Mouse (Mus musculus) CH12.LX (cell line): ENCODE data around the gene Kitl. TPM values are rescaled to one million over a fixed set of nuclear protein-coding genes. Genes with fewer than 3 reads are reported as not detected.

Experiments
- DNase-seq: peaks from one replicate; pipeline ENCODE4 v3.0.0-alpha.2; 2013; ENCODE audit errors: extremely low read depth
- H3K27ac ChIP-seq: 2 replicates; pipeline ENCODE4 v1.5.1; 2012; ENCODE audit warnings: low read depth, mild to moderate bottlenecking, control low read depth, moderate library complexity; ENCODE audit not compliant: insufficient read depth
- H3K27me3 ChIP-seq: replicated peaks from 2 replicates; pipeline ENCODE3; 2012; ENCODE audit warnings: inconsistent platforms
- H3K36me3 ChIP-seq, 2 experiments: replicated peaks in 1 of 2; 2 replicates each; pipeline versions ENCODE3 to v1.6.1; 2012; ENCODE audit warnings: inconsistent platforms in 1 of 2, low read length in 1 of 2, mild to moderate bottlenecking in 1 of 2, mixed read lengths in 1 of 2, moderate library complexity in 1 of 2; ENCODE audit not compliant: control insufficient read depth in 1 of 2, insufficient read depth in 1 of 2
- H3K4me1 ChIP-seq, 2 experiments: 2 replicates each; pipeline ENCODE4 v1.6.1; 2012; ENCODE audit warnings: inconsistent platforms in 1 of 2, moderate library complexity in 1 of 2; ENCODE audit not compliant: insufficient read depth in 2 of 2, control insufficient read depth in 1 of 2
- H3K4me2 ChIP-seq: 2 replicates; pipeline ENCODE4 v1.6.1; 2012; ENCODE audit warnings: low read depth, mild to moderate bottlenecking, control low read depth; ENCODE audit not compliant: poor library complexity, insufficient read depth, severe bottlenecking
- H3K4me3 ChIP-seq, 3 experiments: fragments of 150-350 bp in 1 of 3; sonication (generic) in 1 of 3; replicated peaks in 1 of 3; 2 replicates each; pipeline versions ENCODE3 to v1.5.1; 2011 to 2012; ENCODE audit warnings: low read depth in 2 of 3, low read length in 2 of 3, mild to moderate bottlenecking in 2 of 3, moderate library complexity in 2 of 3, control low read depth in 1 of 3, improper control_type of control experiment in 1 of 3, inconsistent platforms in 1 of 3, mixed read lengths in 1 of 3; ENCODE audit not compliant: poor library complexity in 1 of 3
- H3K79me2 ChIP-seq: replicated peaks from 2 replicates; pipeline ENCODE4 v1.6.1; 2012; ENCODE audit warnings: mild to moderate bottlenecking, moderate library complexity; ENCODE audit not compliant: control insufficient read depth, poor library complexity, insufficient read depth, severe bottlenecking; ENCODE audit errors: extremely low read depth
- H3K9ac ChIP-seq: 2 replicates; pipeline ENCODE4 v1.6.1; 2012; ENCODE audit warnings: low read depth, mild to moderate bottlenecking, control low read depth, moderate library complexity; ENCODE audit not compliant: insufficient read depth
- H3K9me3 ChIP-seq: replicated peaks from 2 replicates; pipeline ENCODE3; 2012; ENCODE audit warnings: low read length, inconsistent platforms, mixed read lengths
- BHLHE40 ChIP-seq: IDR thresholded peaks from 2 replicates; pipeline ENCODE4 v1.6.1; 2011; ENCODE audit warnings: mild to moderate bottlenecking, low read depth, low read length, improper control_type of control experiment
- CHD1 ChIP-seq: IDR thresholded peaks from 2 replicates; pipeline ENCODE4 v1.6.1; 2012; ENCODE audit warnings: low read depth, low read length, improper control_type of control experiment, inconsistent platforms
- CHD2 ChIP-seq: IDR thresholded peaks from 2 replicates; pipeline ENCODE4 v1.6.1; 2011; ENCODE audit warnings: low read length, improper control_type of control experiment
- CTCF ChIP-seq, 2 experiments: IDR thresholded peaks in 1 of 2; conservative IDR thresholded peaks in 1 of 2; 2 replicates each; pipeline ENCODE4 v1.5.1; 2011 to 2012; ENCODE audit warnings: low read depth in 2 of 2, low read length in 2 of 2, improper control_type of control experiment in 1 of 2, inconsistent platforms in 1 of 2, mild to moderate bottlenecking in 1 of 2, moderate library complexity in 1 of 2
- E2F4 ChIP-seq: IDR thresholded peaks from 2 replicates; pipeline ENCODE4 v1.6.1; 2011; ENCODE audit warnings: low read depth, low read length, improper control_type of control experiment; ENCODE audit not compliant: insufficient replicate concordance
- ELF1 ChIP-seq: IDR thresholded peaks from 2 replicates; pipeline ENCODE4 v1.6.1; 2014; ENCODE audit warnings: low read depth, mild to moderate bottlenecking, inconsistent platforms, low read length, improper control_type of control experiment
- ETS1 ChIP-seq: conservative IDR thresholded peaks from 2 replicates; pipeline ENCODE4 v1.6.1; 2012; ENCODE audit warnings: low read depth, mild to moderate bottlenecking, inconsistent platforms, low read length, improper control_type of control experiment, moderate library complexity
- HCFC1 ChIP-seq: IDR thresholded peaks from 2 replicates; pipeline ENCODE4 v1.6.1; 2012; ENCODE audit warnings: low read depth, mild to moderate bottlenecking, inconsistent platforms, low read length, improper control_type of control experiment
- JUND ChIP-seq: conservative IDR thresholded peaks from 2 replicates; pipeline ENCODE4 v1.6.1; 2011; ENCODE audit warnings: low read depth, low read length, improper control_type of control experiment
- KAT2A ChIP-seq: IDR thresholded peaks from 2 replicates; pipeline ENCODE4 v1.6.1; 2012; ENCODE audit warnings: low read length, improper control_type of control experiment, inconsistent platforms; ENCODE audit not compliant: insufficient replicate concordance
- MAZ ChIP-seq: IDR thresholded peaks from 2 replicates; pipeline ENCODE4 v1.6.1; 2012; ENCODE audit warnings: low read depth, mild to moderate bottlenecking, inconsistent platforms, low read length, improper control_type of control experiment, moderate library complexity
- MYC ChIP-seq: IDR thresholded peaks from 2 replicates; pipeline ENCODE4 v1.6.1; 2011; ENCODE audit warnings: low read depth, mild to moderate bottlenecking, improper control_type of control experiment, low read length
- NRF1 ChIP-seq: IDR thresholded peaks from 2 replicates; pipeline ENCODE4 v1.6.1; 2014; ENCODE audit warnings: low read depth, mild to moderate bottlenecking, inconsistent platforms, low read length, improper control_type of control experiment, moderate library complexity
- POLR2A ChIP-seq: IDR thresholded peaks from 2 replicates; pipeline ENCODE4 v1.6.1; 2011; ENCODE audit warnings: low read depth, mild to moderate bottlenecking, improper control_type of control experiment, low read length
- SIN3A ChIP-seq: IDR thresholded peaks from 2 replicates; pipeline ENCODE4 v1.6.1; 2012; ENCODE audit warnings: low read length, improper control_type of control experiment, inconsistent platforms
- UBTF ChIP-seq: IDR thresholded peaks from 2 replicates; pipeline ENCODE4 v1.6.1; 2012; ENCODE audit warnings: low read depth, mild to moderate bottlenecking, inconsistent platforms, low read length, improper control_type of control experiment, moderate library complexity
- USF1 ChIP-seq: IDR thresholded peaks from 2 replicates; pipeline ENCODE4 v1.6.1; 2014; ENCODE audit warnings: low read depth, mild to moderate bottlenecking, inconsistent platforms, low read length, improper control_type of control experiment
- USF2 ChIP-seq: conservative IDR thresholded peaks from 2 replicates; pipeline ENCODE4 v1.6.1; 2011; ENCODE audit warnings: low read depth, low read length, improper control_type of control experiment
- ZNF384 ChIP-seq: IDR thresholded peaks from 2 replicates; pipeline ENCODE4 v1.6.1; 2012; ENCODE audit warnings: low read depth, low read length, improper control_type of control experiment, inconsistent platforms
- dilution Hi-C: fragments of 300-500 bp; cut with MboI; formaldehyde crosslinking; loops from 2 replicates; pipeline ENCODE4 v1.14.3; 2020; ENCODE audit warnings: low sequenced_read_pairs; ENCODE audit not compliant: extremely low pct_unique_long_range_greater_than_20kb, extremely low pct_ligation_motif_present
- in situ Hi-C: fragments of 300-500 bp; cut with MboI; formaldehyde crosslinking; loops from 3 replicates; pipeline ENCODE4 v1.14.3; 2019; ENCODE audit warnings: low sequenced_read_pairs, low pct_ligation_motif_present, low pct_unique_long_range_greater_than_20kb, mixed read lengths
- polyA plus RNA-seq: library from polyadenylated mRNA; unstranded; fragments of >175 nt; gene quantifications from 2 replicates; pipeline ENCODE4 v1.2.1, GENCODE M21; 2012; ENCODE audit warnings: low read depth; ENCODE audit not compliant: insufficient read length
- total RNA-seq, 2 experiments: library from RNA; depleted of rRNA; stranded (reverse); fragments of 300-350 nt in 1 of 2; fragments of >200 nt in 1 of 2; gene quantifications; 2 replicates each; pipeline ENCODE4 v1.2.3; 2012 to 2014

Kitl gene
- total and polyA plus RNA-seq, 3 experiments, result not detected

GRCm38 (mm10) chr10:100022835-100023093 is 7.3 kb downstream of the Kitl start:
- no peaks in the 10 kb centered on the region for H3K79me2 ChIP-seq
- TF ChIP-seq E2F4 (no peak), POLR2A (no peak), CHD2 (no peak), MYC (no peak), JUND (no peak)
- no peak overlapping the region for H3K27ac ChIP-seq
- no peak for DNase-seq
- no peak overlapping the region for H3K9ac ChIP-seq
- H3K4me2 ChIP-seq, result no peak overlapping the region
- no peaks in the 10 kb centered on the region for H3K4me1 ChIP-seq
- in situ Hi-C loops, result no loop called here
- dilution Hi-C loops, result no loop called here
- no peaks in the 10 kb centered on the region for H3K36me3 ChIP-seq
- no peak overlapping the region for H3K4me3 ChIP-seq
- no peaks in the 10 kb centered on the region for H3K27me3 ChIP-seq
- peaks cover 62% of the 10 kb centered on the region for H3K9me3 ChIP-seq

- H3K4me2 ChIP-seq, result no peak overlapping the region
- TF ChIP-seq USF2 (no peak), NRF1 (no peak), CHD1 (no peak), UBTF (no peak)
- no peak overlapping the region for H3K4me3 ChIP-seq
- in situ Hi-C loops, result no loop called here
- no peak for DNase-seq
- H3K79me2 ChIP-seq, result no peaks in the 10 kb centered on the region
- no peak overlapping the region for H3K9ac ChIP-seq
- H3K4me1 ChIP-seq, result no peaks in the 10 kb centered on the region
- dilution Hi-C loops, result no loop called here
- no peak overlapping the region for H3K27ac ChIP-seq
- H3K27me3 ChIP-seq, result no peaks in the 10 kb centered on the region
- no peaks in the 10 kb centered on the region for H3K36me3 ChIP-seq
- peaks cover 66% of the 10 kb centered on the region for H3K9me3 ChIP-seq
Measured at GRCm38 (mm10) chr10:100025665-100026064, 10.2 kb downstream of the Kitl start.

GRCm38 (mm10) chr10:100026778-100027177 is 11.3 kb downstream of the Kitl start:
- Histone ChIP-seq H3K36me3 (no peaks in the 10 kb centered on the region), H3K4me2 (no peak overlapping the region), H3K9ac (no peak overlapping the region), H3K4me1 (no peaks in the 10 kb centered on the region), H3K4me3 (no peak overlapping the region), H3K27me3 (no peaks in the 10 kb centered on the region)
- no peak for DNase-seq
- dilution Hi-C loops (no loop called here), in situ Hi-C loops (no loop called here)
- TF ChIP-seq BHLHE40 (no peak), SIN3A (no peak), NRF1 (no peak), CHD1 (no peak), USF1 (no peak), KAT2A (no peak), ETS1 (no peak), CTCF (conservative IDR thresholded peaks at IDR 0.05 in 1 of 2, IDR thresholded peaks at IDR 0.05 in 1 of 2; ENCODE audit: low read depth in 2 of 2, low read length in 2 of 2) (no peak), CHD2 (no peak), MAZ (no peak), ZNF384 (no peak), MYC (no peak), HCFC1 (no peak), ELF1 (no peak)
- TF ChIP-seq, all 38 proteins: peak for 0
- peaks cover 68% of the 10 kb centered on the region for H3K9me3 ChIP-seq
- H3K27ac ChIP-seq, result no peak overlapping the region
- no peaks in the 10 kb centered on the region for H3K79me2 ChIP-seq
